Mouse (Mus musculus) left cerebral cortex, postnatal 14 days (tissue): ENCODE results near the gene Abca8b. TPM values are rescaled to one million over a fixed set of nuclear protein-coding genes. Genes with fewer than 3 reads are reported as not detected.
A peak's percentile ranks its signal among the peaks of the same experiment; 100 is the strongest.
"Not testable (repeated sequence)": the region's sequence is repeated elsewhere in the genome, so short reads cannot be mapped to it uniquely, and the experiment has no call there.

Experiments used
- DNase-seq, 2 experiments: peaks; one replicate each; pipeline ENCODE4 v3.0.0; 2021 to 2022; ENCODE audit warnings: low spot score in 2 of 2, mixed read lengths in 1 of 2
- intact Hi-C: fragments of 180-260 bp; cut with DNase I; formaldehyde crosslinking; loops from one replicate; pipeline ENCODE4 v1.15.1; 2025
- total RNA-seq, 2 experiments: library from RNA; stranded (reverse); gene quantifications; 2 replicates each; pipeline ENCODE4 v1.2.3; 2021

The Abca8b gene
- total RNA-seq, 2 experiments from 2014 or later: 9.4 to 10.0 TPM

DNA sequence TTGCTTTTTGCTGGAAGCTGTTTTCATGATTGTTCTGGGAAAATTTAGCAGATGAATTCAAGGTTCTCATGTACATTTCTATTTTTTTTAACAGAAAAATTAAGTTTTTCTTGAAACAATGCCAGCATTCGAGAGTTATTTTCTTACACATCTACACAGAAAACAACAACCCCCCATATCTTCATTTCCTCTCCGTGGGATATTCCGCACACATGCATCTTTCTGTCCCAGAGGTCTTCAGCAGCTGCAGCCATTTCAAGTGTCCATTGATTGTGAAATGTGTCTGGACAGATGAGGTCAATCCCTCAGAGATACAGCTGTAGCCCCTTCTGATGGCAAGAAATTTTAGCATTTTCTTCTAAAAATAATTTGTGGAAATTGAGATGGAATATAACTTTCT is 73.4 kb downstream of the Abca8b start:
- intact Hi-C loops: no loop called here
- DNase-seq: no peak

DNA sequence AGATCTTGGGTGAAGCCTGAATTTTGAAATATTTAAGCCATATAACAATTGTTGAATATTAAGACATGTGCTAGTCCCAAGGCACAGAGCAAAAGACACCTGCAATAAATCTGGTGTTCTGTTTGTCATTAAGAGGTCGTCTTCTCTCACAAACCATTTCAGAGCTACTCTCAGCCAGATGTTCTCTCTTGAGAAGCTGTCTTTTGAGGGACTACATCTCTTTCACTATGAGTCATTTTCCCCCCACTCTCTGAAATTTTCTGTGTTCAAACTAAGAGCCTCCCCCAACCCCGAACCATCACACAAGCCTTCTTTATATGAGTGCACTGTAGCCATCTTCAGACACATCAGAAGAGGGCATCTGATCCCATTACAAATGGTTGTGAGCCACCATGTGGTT is 76.2 kb downstream of the Abca8b start:
- intact Hi-C loops: no loop called here
- no peak for DNase-seq

DNA sequence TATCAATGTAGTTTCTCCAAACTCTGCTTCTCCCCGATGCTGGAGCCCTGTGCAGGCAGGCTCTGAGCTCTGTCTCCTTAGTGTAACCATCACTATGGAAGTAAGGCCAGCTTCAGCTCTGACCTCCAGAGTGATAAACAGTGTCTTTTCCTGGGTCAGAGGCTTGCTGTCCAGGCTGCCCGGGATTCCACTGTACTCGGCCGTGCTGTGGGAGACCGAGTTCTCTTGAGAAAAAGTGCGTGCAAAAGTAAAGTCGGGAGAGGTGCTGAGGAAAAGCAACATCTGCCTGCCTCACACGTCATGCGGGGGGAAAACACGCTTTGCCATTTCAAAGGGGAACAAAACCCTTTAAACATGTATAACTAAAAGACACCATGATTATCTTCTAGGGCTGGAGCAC is 79.0 kb downstream of the Abca8b start:
- DNase-seq: no peak
- intact Hi-C loops: no loop called here

DNA sequence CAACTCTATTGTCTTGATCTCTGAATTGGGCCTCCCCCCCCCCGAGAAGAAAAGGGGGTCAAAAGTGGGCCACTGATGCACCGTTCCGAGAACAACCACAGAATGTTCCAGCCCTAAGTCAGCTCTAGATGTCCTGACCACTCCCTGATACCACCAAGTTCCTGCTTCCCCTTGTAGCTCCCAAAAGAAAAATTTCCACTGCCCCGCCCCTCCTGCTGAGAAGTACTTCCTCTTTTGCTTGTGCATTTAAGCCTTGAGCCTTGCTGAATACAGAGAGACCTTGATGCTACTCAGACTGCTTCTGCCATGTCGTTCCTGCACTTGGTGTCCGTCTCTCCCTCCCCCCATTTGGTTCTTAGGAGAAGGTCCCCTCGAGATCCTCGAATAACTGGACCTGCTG is 82.5 kb downstream of the Abca8b start:
- intact Hi-C loops, DNase-seq: not testable (repeated sequence)

DNA sequence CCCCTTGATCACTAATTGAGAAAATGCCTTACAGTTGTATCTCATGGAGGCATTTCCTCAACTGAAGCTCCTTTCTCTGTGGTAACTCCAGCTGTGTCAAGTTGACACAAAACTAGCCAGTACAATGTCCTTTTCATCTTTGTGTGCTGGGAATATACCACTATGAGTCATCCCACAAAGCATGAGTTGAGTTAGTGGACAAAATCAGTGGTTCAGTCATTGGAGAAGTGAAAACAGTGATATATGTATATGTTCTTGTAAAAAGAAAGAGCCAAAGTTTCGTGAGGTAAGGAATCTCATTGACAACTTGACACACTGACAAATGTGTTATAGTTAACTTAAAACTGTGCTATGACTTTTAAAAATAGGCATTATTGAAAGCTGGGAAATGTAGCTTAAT is 83.5 kb downstream of the Abca8b start:
- intact Hi-C loops, DNase-seq: not testable (repeated sequence)

DNA sequence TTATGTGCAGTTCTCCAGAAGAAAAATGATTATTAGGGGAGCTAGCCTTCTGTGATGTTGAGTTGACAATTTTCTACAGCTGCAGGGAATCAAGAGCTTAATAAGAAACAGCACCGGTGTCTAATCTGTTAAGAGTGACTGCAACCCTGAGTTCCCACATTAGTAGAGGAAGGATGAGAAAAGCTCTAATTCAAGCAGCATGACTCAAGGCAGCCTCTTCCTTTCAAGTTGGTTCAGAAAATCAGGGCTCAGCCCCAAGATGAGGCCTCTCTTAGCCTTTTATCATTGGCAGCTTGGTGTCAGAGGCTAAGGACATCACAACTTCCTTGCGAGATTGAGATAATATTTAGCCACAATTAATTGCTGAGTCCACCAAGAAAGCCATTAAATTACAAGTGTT is 85.8 kb downstream of the Abca8b start:
- intact Hi-C loops: no loop called here
- no peak for DNase-seq

DNA sequence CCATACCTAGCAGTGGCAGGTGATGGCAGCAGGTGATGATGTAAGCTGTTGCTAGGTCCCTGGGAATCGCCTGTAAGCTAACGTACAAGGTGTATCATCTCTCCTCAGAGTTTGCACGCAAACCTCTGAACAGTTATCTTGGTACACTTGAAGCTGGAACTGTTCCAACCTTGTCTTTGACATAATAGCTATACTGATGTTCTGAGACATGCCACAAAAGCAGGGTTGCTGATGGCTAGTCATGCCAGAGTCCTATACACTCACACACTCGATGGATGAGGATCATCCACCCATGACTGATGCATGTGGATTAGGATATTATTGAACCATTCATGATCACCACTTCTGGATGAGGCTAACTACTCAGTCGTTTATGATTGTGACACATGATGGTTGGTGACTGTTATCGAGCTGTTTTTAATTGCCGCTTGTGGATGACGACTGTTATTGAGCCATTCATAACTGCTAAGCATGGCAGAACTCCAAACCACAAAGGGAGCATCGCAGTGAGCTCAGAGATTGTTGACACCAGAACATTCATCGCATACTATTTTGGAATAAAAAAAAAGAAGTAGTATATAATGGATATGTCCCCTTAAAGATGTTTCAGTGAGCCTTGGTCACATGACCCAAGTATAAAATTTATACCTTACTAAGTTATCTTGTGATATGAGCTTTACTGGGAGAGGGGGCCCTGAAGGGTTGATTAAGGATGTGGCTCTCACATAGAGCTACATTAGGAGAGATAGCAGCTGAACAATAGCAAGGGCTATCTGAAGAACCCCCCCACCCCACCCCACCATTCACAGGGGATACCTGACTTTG is 87.2 kb downstream of the Abca8b start:
- intact Hi-C loops: no loop called here
- no peak for DNase-seq

DNA sequence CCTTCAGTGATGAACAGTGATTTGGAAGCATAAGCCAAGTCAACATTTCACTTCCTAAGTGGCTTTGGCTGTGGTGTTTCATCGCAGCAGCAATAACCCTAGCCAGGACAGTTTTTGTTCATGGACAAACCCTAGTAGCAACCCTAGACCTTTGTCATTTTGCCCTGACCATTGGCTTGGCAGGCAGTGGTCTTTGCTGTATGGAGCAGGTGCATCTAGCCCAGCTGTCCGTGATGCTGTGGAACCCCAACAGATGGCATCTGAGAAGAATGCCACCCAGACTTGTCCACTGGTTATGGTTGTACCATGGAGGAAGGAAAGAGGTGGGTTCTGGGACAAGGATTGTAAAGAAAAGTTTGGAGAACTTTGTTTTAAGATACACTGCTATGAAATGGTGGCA is 88.1 kb downstream of the Abca8b start:
- intact Hi-C loops: no loop called here
- no peak for DNase-seq

DNA sequence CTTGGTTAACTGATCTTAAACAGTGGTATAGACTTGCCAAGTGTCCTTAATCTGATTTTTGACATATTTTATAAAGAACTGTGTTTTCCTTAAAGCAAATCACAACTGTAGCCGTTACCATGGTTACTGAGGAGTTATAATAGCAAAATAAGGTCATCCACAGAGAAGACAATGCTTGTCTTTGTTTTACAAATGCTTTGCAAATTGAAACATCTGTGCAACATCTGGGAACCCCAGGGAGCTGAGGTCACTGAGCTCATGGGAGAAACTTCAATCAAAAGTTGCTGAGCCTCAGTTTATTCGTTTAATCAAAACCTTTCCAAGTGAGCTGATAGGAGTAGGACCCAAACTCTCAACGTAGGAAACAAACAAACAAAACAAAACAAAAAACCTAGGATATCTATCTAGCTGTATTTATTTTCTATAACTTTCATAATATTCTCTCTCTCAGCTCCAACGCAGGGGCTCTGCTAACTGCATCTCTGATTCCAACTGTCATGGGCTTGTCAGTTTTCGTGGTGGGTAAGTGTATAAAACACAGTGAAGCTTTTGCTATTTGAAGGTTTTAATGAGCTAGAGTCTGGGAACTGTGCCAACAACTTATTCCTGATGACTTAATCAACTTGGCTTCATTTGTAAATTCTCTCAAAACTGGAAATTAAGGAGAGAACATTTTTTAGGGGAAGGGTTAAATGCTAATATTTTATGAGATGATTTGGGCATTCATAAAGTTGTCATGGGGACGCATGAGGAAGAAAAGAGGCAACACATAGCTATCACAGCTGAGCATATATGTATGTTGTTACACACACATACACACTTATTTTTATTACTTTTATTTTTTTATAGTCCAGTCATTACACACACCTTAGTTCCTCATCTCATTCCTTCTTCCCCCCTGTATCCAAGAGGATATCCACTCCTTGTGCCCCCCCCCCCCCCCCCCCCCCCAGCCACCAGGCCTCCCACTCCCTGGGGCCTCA is 92.7 kb downstream of the Abca8b start:
- DNase-seq: peak; percentile 43 to 49
- intact Hi-C loops: no loop called here

DNA sequence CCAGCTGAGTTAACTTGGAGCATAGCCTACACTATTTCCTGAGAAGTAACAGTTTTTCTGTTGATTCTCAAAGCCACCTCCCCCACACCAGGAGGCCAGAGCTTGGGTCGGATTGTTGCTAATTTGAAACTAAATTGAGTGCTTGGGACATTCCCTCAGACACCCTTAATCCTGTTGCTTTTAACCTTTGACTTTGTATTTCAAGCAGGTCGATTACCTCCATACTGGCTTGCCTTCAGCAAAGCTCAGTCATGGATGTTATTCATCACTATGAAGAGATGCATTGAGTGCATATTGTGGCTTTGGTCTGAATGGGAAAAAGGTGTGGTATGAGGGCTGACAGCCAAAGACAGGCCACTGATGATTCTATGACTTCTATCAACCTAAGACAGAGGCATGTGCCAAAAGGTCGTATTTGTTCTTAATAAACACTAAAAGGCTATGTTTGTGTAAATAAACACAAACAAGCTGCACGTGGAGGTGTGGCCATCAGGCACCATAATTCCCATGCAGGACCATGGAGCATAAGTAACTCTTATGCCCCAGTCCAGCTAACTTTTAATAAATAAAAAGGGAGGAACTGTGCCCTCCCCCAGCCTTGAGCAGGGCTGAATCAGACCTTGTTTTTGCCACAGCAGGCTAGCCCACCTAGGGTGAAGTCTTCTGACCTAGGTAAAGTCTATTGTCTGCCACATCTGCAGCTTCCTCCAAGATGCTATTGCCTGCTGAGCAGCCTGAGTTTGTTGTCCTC is 95.0 kb downstream of the Abca8b start:
- intact Hi-C loops: no loop called here
- DNase-seq: no peak

DNA sequence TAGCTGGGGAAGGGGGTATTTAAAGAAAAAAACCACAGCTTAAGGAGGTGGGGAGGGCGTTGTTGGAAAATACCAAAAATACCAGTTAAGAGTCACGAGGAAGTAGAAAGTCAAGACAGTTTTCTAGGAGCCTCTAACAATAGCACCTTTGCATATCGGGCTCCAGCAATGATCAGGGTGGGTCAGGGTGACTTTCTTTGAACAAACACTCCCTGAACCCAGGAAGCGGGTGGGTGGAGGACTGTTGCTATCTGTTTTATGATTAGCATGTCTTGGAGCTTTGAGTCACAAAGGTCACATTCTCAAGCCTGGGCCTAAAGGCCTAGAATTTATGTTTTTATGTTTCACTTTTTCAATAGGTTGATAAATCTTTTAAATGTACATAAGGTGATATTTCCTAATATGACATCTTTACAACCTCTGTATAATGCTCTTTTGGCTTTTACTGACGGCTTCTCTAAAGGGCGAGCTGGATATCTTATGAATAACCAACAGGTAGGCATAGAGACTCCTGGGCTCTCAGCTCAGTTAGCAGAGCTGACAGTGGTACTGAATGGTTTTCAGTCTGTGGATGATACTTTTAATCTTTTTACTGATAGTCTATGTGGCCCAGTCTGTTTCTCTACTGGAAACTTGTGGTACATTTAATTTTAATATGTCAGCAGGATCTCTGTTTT is 96.7 kb downstream of the Abca8b start:
- intact Hi-C loops: no loop called here

DNA sequence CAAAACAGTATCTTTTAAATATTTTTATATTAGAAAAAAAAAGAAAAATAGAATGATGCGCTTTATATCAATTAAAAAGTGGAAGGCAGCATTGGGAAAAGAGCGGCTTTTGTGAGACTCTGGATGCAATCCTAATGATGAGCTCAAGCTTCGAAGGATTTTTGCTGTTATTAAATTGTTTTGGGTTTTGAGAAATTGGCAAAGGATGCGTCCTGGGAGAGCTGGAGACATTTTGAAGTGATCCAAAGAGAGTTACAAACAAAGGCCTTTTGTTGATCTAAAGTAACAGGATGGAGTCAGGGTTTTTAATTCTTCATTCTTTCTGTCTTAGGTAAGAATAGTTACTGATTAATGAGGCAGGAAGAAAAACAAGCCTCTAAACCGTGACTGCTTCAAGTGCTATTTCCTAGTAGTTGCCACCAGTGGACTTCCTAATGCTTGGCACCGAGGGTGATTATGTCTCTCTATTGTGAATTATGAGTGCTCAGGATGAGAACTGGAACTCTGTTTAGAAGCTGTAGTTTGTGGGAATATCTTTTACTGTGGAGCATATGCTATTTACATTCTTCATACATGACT is 99.6 kb downstream of the Abca8b start:
- no peak for DNase-seq
- intact Hi-C loops: no loop called here

More for the DNA sequence above, 96.7 kb downstream of the Abca8b start:
- no peak for DNase-seq

DNA sequence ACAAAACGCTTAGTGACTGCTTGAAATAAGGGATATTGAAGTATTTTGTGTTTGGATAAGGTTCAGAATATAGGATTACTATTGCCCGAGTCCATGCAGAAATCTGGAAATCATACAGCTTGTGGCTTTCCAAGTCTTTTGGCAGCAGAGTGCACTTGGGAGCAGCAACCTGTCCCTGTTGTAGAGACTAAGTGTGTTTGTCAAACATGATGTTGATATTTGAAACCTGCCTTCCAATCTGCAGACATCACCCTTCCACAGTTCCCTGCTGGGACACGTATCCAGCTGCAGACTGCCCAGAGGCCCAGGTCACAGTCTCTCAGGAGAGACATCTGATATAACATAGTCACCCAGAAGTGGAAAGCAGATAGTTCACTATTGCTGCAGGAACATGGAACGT is 100.1 kb downstream of the Abca8b start:
- intact Hi-C loops: no loop called here
- DNase-seq: no peak

DNA sequence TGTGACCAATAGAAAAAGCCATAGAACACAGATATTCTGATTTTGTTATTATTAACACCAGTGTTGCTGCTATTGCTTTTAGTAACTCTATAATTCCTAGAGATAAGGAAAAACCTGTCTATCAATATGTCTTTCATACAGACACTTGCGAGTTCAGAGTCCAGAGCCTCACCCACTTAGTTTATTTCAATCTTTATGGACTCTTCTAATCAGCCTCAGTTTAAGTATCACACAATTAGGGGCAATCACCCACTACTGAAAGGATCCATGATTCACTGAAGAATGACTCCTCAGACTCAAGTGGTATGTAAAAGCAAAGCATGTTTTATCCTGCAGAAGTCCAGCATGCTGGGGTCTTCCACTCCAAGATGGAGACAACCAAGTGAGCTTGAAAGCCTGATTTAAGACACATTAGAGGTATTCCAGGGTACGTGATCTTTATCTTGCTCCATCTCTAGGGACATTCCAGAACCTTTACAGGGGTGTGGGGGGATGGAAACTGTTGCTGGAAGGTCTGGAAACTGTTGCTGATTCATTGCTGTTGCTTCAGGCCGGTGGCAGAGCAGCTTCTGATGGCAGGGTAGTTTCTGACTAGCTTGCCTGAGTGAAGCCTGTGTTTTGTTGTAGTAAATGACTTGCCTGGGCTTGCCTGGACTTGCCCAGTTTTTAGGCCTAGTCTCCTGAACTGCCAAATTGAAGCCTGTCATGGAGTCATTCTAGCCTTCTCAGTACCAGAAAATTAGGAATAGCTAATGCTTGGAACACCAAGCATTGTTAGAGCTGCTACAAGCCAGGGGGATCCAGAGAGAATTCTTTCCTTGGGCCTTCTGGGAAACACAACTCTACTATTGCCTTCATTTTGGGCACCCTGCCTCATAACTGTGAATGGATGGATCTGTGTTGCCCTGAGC is 101.5 kb downstream of the Abca8b start:
- DNase-seq: no peak
- intact Hi-C loops: loop anchor here (5.0 kb wide), 1 partner anchor 373 kb away; no protein-coding TSS in a partner anchor

DNA sequence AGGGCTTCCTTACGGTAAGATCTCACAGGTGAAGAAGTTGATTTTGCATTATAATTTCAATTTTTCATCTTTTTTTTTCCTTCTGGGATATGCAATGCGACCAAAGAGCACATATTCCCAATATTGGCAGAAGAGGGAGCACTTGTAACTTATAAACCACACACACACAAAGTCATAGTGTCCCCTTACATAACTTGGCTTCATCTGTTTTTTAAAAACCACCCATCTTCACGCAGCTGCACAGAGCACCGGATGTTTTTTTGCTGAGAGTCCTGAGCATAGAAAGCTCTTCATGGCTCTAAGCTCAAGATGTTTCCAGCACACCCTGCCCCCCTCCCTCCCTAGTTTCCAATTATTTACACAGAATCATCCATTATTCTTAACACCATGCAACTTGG is 103.7 kb downstream of the Abca8b start:
- peak; percentile 15 to 52 for DNase-seq
- intact Hi-C loops: loop anchor here (5.0 kb wide), 1 partner anchor 375 kb away; no protein-coding TSS in a partner anchor

DNA sequence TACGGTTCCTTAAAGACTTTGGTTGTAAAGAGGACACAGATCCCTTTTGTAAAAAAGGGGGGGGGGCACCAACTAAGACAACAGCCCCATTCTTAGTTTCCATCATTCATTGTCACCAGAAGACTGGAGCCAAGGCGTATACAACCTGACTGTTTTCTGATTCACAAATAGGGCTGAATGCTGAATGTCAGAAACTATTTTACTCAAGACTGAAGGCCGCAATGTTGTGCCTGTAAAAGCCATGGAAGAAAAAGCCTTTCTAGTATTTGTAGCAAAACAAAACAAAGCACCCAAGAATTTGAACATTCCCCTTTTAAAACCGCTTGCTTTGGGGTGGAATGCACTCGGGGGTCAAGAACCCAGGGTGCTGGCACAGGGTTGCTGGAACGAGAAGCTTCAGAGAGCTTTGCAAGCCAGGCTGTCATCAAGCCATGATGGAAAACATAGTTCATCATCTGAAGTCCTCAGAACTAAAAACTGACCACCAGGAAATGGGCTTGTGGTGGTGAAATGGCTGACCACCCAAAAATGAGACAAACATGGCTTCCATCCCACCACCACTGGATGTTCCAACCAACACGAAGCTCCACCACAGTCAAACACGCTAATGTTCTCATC is 104.2 kb downstream of the Abca8b start:
- no peak for DNase-seq
- intact Hi-C loops: loop anchor here (5.0 kb wide), 1 partner anchor 376 kb away; no protein-coding TSS in a partner anchor

DNA sequence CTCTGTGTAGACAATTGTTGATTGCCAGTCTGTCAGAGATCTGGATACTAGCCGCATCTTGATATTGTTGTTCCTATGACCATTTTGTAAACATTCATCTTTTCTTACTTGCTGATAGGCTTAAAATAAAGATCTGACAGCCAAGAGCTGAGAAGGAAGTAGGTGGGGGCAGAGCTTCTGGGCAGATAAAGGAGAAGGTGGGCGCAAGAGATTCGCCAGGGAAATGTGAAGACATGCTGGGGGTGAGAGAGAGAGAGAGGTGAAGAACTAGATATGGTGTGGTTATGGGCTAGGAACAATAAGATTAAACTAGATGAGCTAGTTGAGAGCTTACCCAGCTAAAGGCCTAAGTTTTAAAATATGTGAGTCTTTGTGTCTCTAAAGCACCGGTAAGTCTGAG is 106.0 kb downstream of the Abca8b start:
- intact Hi-C loops: no loop called here
- DNase-seq: no peak
